Mouse (Mus musculus): ENCODE data around the gene Vtn. TPM values are rescaled to one million over a fixed set of nuclear protein-coding genes. Genes with fewer than 3 reads are reported as not detected.
A peak's percentile ranks its signal among the peaks of the same experiment; 100 is the strongest.
"Not testable (repeated sequence)": the region's sequence is repeated elsewhere in the genome, so short reads cannot be mapped to it uniquely, and the experiment has no call there.

Vtn gene
- polyA plus RNA-seq, 1 experiment from 2014 or later, result 1,120 TPM

DNA sequence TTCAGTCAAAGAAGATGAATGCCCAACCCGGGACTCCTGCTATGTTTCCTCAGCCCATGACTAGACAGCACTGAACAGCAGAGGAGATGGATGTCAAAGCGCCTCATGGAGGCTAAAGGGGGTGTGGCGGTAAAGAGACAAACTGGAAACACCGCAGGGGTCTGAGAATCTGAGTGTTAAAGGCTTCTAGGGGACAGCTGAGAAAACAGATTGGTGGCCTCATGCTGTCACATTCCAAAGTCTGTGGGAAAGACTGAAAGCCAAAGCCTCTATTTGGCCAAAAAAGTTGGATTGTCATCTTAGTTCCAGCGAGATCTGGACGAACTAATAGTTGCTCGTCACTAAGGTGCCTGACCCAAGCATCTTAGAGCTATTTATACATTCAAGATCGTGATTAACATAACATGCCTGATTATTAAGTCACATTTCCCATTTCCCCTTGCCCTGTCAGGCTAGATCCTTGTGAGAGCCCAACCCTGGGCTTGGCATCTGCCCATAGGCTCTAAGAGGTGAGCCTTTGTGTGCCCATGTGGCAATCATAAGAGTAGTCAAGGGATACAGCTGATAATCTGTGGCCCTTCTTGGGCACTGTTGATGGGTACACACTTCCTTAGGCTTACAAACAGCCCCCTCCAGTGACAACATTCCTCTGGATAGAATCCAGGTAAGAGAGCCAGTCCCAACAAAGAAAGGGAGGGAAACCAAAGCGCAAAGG lies 24.5 kb downstream of the Vtn start:
- ATAC-seq (ENCODE audit: low read depth), result no peak
- no peak overlapping the region for H3K27ac ChIP-seq (ENCODE audit: low read length)
- H3K4me1 ChIP-seq (ENCODE audit: control insufficient read depth, low read depth, low read length), result no peaks in the 10 kb centered on the region
- peaks cover 12% of the 10 kb centered on the region for H3K36me3 ChIP-seq (ENCODE audit: control insufficient read depth, insufficient read depth)
- no peaks in the 10 kb centered on the region for H3K27me3 ChIP-seq (ENCODE audit: control insufficient read depth, insufficient read depth, low read depth, low read length)
- H3K9me3 ChIP-seq (replicated peaks; ENCODE audit: control insufficient read depth, low read length), result no peaks in the 10 kb centered on the region
- no peak overlapping the region for H3K4me3 ChIP-seq (ENCODE audit: low read depth, low read length)
- WGBS (ENCODE audit: insufficient replicate concordance), result 78% methylated on average over 9 of the region's 9 CpGs
- H3K4me2 ChIP-seq (ENCODE audit: low read depth, low read length), result no peak overlapping the region
- no peak overlapping the region for H3K9ac ChIP-seq (ENCODE audit: low read depth, low read length)

- no peaks in the 10 kb centered on the region for H3K9me3 ChIP-seq (replicated peaks; ENCODE audit: control insufficient read depth, low read length)
- H3K4me1 ChIP-seq (ENCODE audit: control insufficient read depth, low read depth, low read length), result no peaks in the 10 kb centered on the region
- H3K27ac ChIP-seq (ENCODE audit: low read length), result no peak overlapping the region
- H3K36me3 ChIP-seq (ENCODE audit: control insufficient read depth, insufficient read depth), result peaks cover 12% of the 10 kb centered on the region
- no peak overlapping the region for H3K4me2 ChIP-seq (ENCODE audit: low read depth, low read length)
- WGBS (ENCODE audit: insufficient replicate concordance), result 75% methylated on average over 2 of the region's 2 CpGs
- H3K9ac ChIP-seq (ENCODE audit: low read depth, low read length), result no peak overlapping the region
- H3K27me3 ChIP-seq (ENCODE audit: control insufficient read depth, insufficient read depth, low read depth, low read length), result no peaks in the 10 kb centered on the region
- ATAC-seq (ENCODE audit: low read depth), result no peak
- H3K4me3 ChIP-seq (ENCODE audit: low read depth, low read length), result no peak overlapping the region
These were observed 25.9 kb downstream of the Vtn start for GRCm38 (mm10) chr11:78524838-78525237.

DNA sequence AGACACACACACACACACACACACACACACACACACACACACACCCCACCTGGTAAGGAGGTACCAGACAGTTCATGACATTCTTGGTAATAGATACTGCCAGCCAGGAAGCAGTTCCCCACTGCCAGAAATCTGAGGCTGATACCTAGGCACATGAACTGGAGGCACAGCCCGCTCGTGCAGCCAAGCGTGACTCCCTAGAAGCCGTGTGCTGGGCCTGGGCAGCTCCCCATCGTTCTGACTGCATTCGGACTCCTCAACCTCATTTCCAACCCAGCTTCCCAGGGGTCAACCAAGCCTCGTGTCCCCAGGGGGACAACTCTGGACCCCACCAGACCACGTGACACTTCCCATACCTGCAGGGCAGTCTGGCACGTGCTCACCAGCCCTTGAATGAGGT lies 29.8 kb downstream of the Vtn start:
- Histone ChIP-seq H3K27ac (ENCODE audit: low read length) (no peak overlapping the region), H3K9me3 (replicated peaks; ENCODE audit: control insufficient read depth, low read length) (no peaks in the 10 kb centered on the region), H3K4me3 (ENCODE audit: low read depth, low read length) (no peak overlapping the region), H3K9ac (ENCODE audit: low read depth, low read length) (no peak overlapping the region), H3K27me3 (ENCODE audit: control insufficient read depth, insufficient read depth, low read depth, low read length) (no peaks in the 10 kb centered on the region), H3K36me3 (ENCODE audit: control insufficient read depth, insufficient read depth) (no peaks in the 10 kb centered on the region), H3K4me2 (ENCODE audit: low read depth, low read length) (no peak overlapping the region), H3K4me1 (ENCODE audit: control insufficient read depth, low read depth, low read length) (no peaks in the 10 kb centered on the region)
- WGBS (ENCODE audit: insufficient replicate concordance), result 75% methylated on average over 9 of the region's 9 CpGs
- ATAC-seq (ENCODE audit: low read depth), result no peak

- no peak overlapping the region for H3K4me3 ChIP-seq (ENCODE audit: low read depth, low read length)
- no peaks in the 10 kb centered on the region for H3K27me3 ChIP-seq (ENCODE audit: control insufficient read depth, insufficient read depth, low read depth, low read length)
- ATAC-seq (ENCODE audit: low read depth), result no peak
- WGBS (ENCODE audit: insufficient replicate concordance), result 70% methylated on average over 12 of the region's 12 CpGs
- H3K9me3 ChIP-seq (replicated peaks; ENCODE audit: control insufficient read depth, low read length), result no peaks in the 10 kb centered on the region
- no peak overlapping the region for H3K9ac ChIP-seq (ENCODE audit: low read depth, low read length)
- no peak overlapping the region for H3K4me2 ChIP-seq (ENCODE audit: low read depth, low read length)
- no peaks in the 10 kb centered on the region for H3K36me3 ChIP-seq (ENCODE audit: control insufficient read depth, insufficient read depth)
- H3K27ac ChIP-seq (ENCODE audit: low read length), result no peak overlapping the region
- peaks cover 5% of the 10 kb centered on the region for H3K4me1 ChIP-seq (ENCODE audit: control insufficient read depth, low read depth, low read length)
These were observed 31.1 kb downstream of the Vtn start for GRCm38 (mm10) chr11:78530001-78530400.

DNA sequence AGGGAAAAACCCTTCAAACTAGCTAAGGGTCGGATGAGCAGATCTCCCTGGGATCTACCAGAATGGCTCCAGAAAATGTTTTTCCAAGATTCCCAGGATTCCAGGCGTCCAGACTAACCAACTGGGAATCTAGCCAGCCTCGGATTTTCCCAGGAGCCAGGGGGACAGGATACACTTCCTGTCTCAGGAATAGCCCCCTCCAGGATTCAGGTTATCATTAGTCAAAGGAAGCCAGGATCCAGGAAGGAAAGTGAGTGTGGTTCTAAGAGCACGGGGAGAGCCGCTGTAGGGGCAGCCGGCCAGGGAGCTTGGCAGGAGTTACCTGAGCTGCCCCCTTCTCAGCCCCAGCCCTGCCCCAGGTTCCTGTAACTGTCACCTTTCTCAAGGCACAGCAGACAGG lies 32.2 kb downstream of the Vtn start:
- WGBS (ENCODE audit: insufficient replicate concordance), result 60% methylated on average over 6 of the region's 6 CpGs
- Histone ChIP-seq H3K27ac (ENCODE audit: low read length) (no peak overlapping the region), H3K27me3 (ENCODE audit: control insufficient read depth, insufficient read depth, low read depth, low read length) (no peaks in the 10 kb centered on the region), H3K4me1 (ENCODE audit: control insufficient read depth, low read depth, low read length) (peaks cover 8% of the 10 kb centered on the region), H3K36me3 (ENCODE audit: control insufficient read depth, insufficient read depth) (no peaks in the 10 kb centered on the region), H3K4me3 (ENCODE audit: low read depth, low read length) (no peak overlapping the region), H3K4me2 (ENCODE audit: low read depth, low read length) (no peak overlapping the region), H3K9ac (ENCODE audit: low read depth, low read length) (no peak overlapping the region), H3K9me3 (replicated peaks; ENCODE audit: control insufficient read depth, low read length) (no peaks in the 10 kb centered on the region)
- ATAC-seq (ENCODE audit: low read depth), result no peak

- not testable (repeated sequence) for H3K9ac ChIP-seq (ENCODE audit: low read depth, low read length); H3K36me3 ChIP-seq (ENCODE audit: control insufficient read depth, insufficient read depth); H3K27me3 ChIP-seq (ENCODE audit: control insufficient read depth, insufficient read depth, low read depth, low read length); H3K9me3 ChIP-seq (replicated peaks; ENCODE audit: control insufficient read depth, low read length); H3K4me1 ChIP-seq (ENCODE audit: control insufficient read depth, low read depth, low read length); H3K4me2 ChIP-seq (ENCODE audit: low read depth, low read length); H3K27ac ChIP-seq (ENCODE audit: low read length); H3K4me3 ChIP-seq (ENCODE audit: low read depth, low read length); ATAC-seq (ENCODE audit: low read depth)
- WGBS (ENCODE audit: insufficient replicate concordance), result 68% methylated on average over 10 of the region's 10 CpGs
These were observed 32.6 kb downstream of the Vtn start for GRCm38 (mm10) chr11:78531515-78531914.

DNA sequence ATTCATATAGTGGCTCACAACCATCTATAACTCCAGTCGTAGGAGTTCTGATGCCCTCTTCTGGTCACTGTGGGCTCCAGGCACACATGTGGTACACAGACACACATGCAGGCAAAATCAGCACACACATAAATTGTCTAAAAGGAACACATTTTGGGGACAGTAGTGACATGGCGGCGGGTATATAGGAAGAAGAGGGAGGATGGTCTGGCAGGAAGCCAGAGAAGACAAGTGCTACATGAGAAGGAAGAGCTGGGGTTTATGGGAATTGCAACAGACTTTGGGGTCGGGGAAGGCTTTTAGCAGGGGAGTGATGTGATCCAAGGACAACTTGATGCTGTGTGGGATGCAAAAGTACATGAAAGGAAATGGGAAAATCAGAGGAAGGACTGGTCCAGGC lies 35.6 kb downstream of the Vtn start:
- WGBS (ENCODE audit: insufficient replicate concordance), result 76% methylated on average over 4 of the region's 4 CpGs
- no peak overlapping the region for H3K27ac ChIP-seq (ENCODE audit: low read length)
- no peak overlapping the region for H3K9ac ChIP-seq (ENCODE audit: low read depth, low read length)
- no peak overlapping the region for H3K4me2 ChIP-seq (ENCODE audit: low read depth, low read length)
- no peaks in the 10 kb centered on the region for H3K27me3 ChIP-seq (ENCODE audit: control insufficient read depth, insufficient read depth, low read depth, low read length)
- 0 out of 2 replicates have a peak overlapping the region, but pooled peaks have one; percentile 88 for H3K4me3 ChIP-seq (ENCODE audit: low read depth, low read length)
- no peaks in the 10 kb centered on the region for H3K36me3 ChIP-seq (ENCODE audit: control insufficient read depth, insufficient read depth)
- ATAC-seq (ENCODE audit: low read depth), result no peak
- no peaks in the 10 kb centered on the region for H3K9me3 ChIP-seq (replicated peaks; ENCODE audit: control insufficient read depth, low read length)
- H3K4me1 ChIP-seq (ENCODE audit: control insufficient read depth, low read depth, low read length), result peaks cover 20% of the 10 kb centered on the region

- Histone ChIP-seq H3K4me2 (ENCODE audit: low read depth, low read length) (peak overlapping the region; percentile 89), H3K9ac (ENCODE audit: low read depth, low read length) (peak overlapping the region; percentile 69), H3K4me1 (ENCODE audit: control insufficient read depth, low read depth, low read length) (peaks cover 20% of the 10 kb centered on the region), H3K27ac (ENCODE audit: low read length) (peak overlapping the region; percentile 86), H3K36me3 (ENCODE audit: control insufficient read depth, insufficient read depth) (peaks cover 3% of the 10 kb centered on the region), H3K27me3 (ENCODE audit: control insufficient read depth, insufficient read depth, low read depth, low read length) (no peaks in the 10 kb centered on the region), H3K9me3 (replicated peaks; ENCODE audit: control insufficient read depth, low read length) (no peaks in the 10 kb centered on the region), H3K4me3 (ENCODE audit: low read depth, low read length) (peak overlapping the region; percentile 88)
- WGBS (ENCODE audit: insufficient replicate concordance), result under 1% methylated on average over 23 of the region's 23 CpGs
- no peak; the same call in 1 of the 2 replicates for ATAC-seq (ENCODE audit: low read depth)
These were observed 36.6 kb downstream of the Vtn start for GRCm38 (mm10) chr11:78535376-78536079.

GRCm38 (mm10) chr11:78536080-78536689 lies 37.3 kb downstream of the Vtn start, which contains the start of the genes Tnfaip1 and Ift20:
TSS of gene Tnfaip1 (minus strand) at chr11:78536332.
TSS of gene Ift20 (plus strand) at chr11:78536361.
- ATAC-seq (ENCODE audit: low read depth), result peak; percentile 96
- Histone ChIP-seq H3K9ac (ENCODE audit: low read depth, low read length) (peak within 1 kb of the TSS; percentile 93), H3K4me2 (ENCODE audit: low read depth, low read length) (peak within 1 kb of the TSS; percentile 89), H3K27ac (ENCODE audit: low read length) (peak within 1 kb of the TSS; percentile 91), H3K36me3 (ENCODE audit: control insufficient read depth, insufficient read depth) (peaks cover 8% of the 10 kb centered on the region), H3K27me3 (ENCODE audit: control insufficient read depth, insufficient read depth, low read depth, low read length) (no peaks in the 10 kb centered on the region), H3K4me1 (ENCODE audit: control insufficient read depth, low read depth, low read length) (peaks cover 20% of the 10 kb centered on the region), H3K4me3 (ENCODE audit: low read depth, low read length) (peak within 1 kb of the TSS; percentile 88), H3K9me3 (replicated peaks; ENCODE audit: control insufficient read depth, low read length) (no peaks in the 10 kb centered on the region)
- WGBS (ENCODE audit: insufficient replicate concordance), result under 1% methylated on average over 52 of the region's 52 CpGs
